Mouse (Mus musculus) lung, postnatal 4 days (tissue): Measurements from ENCODE around the gene Eif4e2.
A peak's percentile ranks its signal among the peaks of the same experiment; 100 is the strongest.

ENCODE experiments used
- DNase-seq, 2 experiments: peaks; one replicate each; pipeline ENCODE4 v3.0.0; 2021

Gene Eif4e2

DNA sequence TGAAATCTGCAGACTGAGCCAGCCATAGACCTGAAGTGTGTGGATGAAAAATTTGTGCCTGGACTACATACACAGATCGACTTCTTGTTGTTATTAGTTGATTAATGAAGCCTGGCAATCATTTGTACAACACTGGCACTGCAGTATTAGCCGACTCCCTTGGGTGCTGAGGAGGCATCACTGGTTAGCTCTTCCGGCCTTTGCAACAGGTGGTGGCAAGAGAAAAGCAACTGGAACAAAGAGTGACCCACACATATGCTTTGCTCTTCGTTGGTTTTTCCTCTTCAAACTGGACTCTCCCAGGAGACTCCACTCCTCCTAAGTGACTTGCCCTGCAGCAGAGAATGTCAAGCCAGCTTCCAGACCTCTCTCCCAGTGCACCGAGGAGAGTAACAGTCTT lies 9.9 kb upstream of the Eif4e2 start:
- DNase-seq, result no peak

GRCm38 (mm10) chr1:87204465-87204864 lies 9.2 kb upstream of the Eif4e2 start, which contains the start of gene Chrng:
Gene Chrng (plus strand): TSS chr1:87204657.
- no peak for DNase-seq

DNA sequence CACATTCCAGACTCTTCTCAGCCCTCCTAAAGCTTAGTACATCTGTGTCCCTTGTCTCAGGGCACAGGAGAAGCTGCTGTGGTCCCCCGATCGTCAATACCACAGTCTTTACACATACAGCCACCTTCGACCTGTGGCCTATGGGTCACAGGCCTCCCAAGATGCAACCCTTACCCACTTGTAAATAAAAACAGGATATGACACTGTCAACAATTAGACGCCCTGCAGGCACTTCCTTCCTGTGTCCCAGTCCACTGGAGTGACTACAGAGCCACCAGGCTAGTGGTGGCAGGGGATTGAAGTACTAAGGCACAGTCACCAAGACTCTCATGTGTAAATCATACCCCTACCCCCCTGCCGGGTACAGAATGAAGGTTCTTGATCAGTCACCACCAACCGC lies 8.7 kb upstream of the Eif4e2 start:
- no peak for DNase-seq

DNA sequence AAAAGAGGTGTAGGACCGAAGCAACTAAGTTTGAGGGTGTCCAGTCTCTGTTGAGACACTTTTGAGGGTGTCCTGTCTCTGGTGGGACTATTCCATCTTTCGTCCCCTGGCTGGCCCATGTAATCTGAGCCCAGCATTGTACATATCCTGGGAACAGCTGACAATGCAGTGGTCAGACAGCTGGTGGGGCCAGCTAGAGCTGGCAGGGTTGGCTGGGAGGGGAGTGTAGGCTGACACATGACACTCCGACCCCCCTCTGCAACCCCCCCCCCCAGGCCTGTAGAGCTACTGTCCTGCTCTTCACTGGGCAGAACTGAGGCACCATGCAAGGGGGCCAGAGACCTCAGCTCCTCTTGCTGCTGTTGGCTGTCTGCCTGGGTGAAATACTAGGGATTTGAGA lies 8.2 kb upstream of the Eif4e2 start:
- peak in 1 of 2 experiments; percentile 55 for DNase-seq

- peak in 1 of 2 experiments; percentile 27 for DNase-seq
Measured at GRCm38 (mm10) chr1:87206339-87206738, 7.4 kb upstream of the Eif4e2 start.

- DNase-seq, result no peak
Measured at GRCm38 (mm10) chr1:87211431-87211830, 2.3 kb upstream of the Eif4e2 start.

DNA sequence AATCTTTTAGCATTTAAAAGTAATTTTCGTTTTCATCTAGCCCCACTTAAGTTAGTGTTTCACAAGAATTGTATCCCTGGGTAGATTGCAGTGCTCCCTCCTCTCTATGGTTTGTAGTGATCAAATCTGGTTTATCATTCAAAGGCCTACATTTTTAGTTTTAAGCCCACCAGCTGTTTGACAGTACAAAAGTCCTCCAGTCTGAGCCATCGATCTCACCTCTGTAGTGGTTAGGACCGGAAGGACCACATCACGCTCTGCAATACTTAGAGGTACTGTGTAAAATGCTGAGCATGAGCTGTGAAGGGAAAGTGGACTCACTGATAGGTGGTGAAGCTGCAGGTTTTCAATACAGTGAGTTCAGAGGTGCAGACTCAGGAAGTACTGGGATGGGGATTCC lies 1.0 kb downstream of the Eif4e2 start:
- no peak for DNase-seq

DNA sequence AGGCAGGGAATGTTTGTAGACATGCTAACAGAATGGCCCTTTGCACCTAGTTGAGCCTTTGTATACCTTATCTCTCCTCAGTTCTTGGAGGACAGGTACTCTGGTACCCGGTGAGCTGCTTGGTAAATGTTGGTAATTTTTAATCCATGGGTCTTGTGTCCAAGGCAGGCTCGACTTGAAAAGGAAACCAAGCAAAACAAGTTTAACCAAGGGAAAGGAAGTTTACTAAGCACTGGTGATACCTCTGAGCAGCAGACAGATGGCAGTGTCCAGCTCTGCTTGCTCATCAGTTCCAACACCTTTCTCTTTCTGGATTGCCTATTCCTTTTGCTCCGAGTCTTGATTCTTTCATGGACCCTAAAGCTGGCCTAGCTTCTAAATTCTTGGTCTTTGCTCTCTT lies 4.2 kb downstream of the Eif4e2 start:
- DNase-seq, result no peak

- no peak for DNase-seq
Measured at GRCm38 (mm10) chr1:87225739-87226138, 12.0 kb downstream of the Eif4e2 start.

GRCm38 (mm10) chr1:87226409-87227159 lies 12.9 kb downstream of the Eif4e2 start:
- no peak for DNase-seq

GRCm38 (mm10) chr1:87227160-87227550 lies 13.4 kb downstream of the Eif4e2 start:
- DNase-seq, result no peak

GRCm38 (mm10) chr1:87230606-87231005 lies 16.9 kb downstream of the Eif4e2 start:
- DNase-seq, result no peak

DNA sequence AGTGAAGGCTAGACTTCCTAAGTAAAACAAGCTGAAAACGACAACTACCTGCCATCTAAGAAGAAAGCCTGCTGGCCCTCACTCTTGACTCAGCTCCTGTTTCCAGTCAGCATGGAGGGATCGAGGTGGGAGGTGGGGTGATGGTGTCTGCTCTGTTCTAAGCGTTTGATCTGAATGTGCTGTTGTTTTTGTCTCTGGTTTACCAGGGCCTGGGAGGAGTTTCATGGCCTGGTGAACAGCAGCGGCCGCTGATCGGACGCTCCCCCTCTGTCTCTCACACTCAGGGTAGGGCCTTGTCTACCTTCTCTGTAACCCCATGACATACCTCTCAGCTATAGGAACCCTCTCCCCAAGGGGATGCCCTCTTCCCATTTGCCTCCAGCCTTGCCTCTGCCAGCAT lies 18.5 kb downstream of the Eif4e2 start:
- DNase-seq, result no peak

GRCm38 (mm10) chr1:87239056-87239455 lies 25.3 kb downstream of the Eif4e2 start:
- DNase-seq, result no peak

DNA sequence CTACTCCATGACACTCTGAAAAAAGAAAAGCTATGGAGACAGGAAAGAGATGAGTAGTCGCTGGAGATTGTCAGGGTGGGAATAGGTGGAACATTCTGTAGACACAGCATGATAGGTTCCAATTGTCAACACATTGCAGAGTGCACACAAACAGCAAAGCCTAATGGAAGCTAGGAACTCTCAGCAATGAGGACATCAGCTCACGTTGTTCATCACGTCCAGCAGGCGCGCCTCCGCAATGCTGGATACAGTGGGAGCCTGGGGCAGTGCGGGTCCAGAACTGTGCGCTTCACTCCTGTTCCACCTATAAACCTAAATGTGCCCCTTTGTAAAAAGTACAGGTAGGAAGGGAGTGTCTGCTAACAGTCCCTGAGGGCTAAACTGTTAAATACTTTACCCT lies 29.3 kb downstream of the Eif4e2 start:
- no peak for DNase-seq

- DNase-seq, result no peak
Measured at GRCm38 (mm10) chr1:87245430-87245829, 31.7 kb downstream of the Eif4e2 start.

DNA sequence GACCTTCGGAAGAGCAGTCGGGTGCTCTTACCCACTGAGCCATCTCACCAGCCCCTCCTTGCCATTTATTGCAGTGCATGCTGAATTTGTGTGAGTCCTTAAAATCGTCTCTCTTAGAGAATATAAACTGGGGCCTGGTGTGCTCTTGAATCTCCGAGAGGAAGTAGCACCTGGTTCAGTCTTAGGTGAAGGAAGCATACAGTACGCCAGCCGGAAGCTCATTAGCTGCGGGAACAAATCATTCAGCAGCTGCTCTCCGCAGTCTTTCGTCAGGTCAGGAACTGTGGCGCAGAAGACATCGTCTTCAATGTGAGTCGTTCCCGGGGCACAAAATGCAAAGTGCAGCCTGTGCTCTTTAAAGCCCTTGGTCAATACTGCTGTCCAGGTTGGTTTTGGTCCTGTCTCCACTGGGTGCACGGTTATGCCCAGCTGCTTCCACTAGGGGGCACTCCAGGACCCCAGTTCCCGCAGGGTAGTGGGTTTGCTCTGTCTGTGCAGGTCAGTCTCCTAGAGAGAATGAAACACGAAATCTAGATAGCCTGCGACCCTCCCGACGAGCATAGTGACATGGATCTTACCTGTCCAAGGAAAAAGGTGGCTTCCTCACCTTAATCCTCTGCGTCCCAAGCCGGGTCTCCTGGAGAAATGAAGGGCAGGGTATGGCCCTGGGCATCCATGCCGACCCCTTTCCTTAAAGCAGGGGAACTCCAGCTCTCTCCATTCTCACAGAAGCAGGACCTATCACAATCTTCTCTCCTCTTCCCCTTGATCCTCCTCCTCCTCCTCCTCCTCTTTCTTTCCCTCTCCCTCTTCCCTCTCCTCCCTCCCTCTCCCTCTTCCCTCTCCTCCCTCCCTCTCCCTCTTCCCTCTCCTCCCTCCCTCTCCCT lies 32.5 kb downstream of the Eif4e2 start:
- peak; percentile 63 to 81 for DNase-seq

DNA sequence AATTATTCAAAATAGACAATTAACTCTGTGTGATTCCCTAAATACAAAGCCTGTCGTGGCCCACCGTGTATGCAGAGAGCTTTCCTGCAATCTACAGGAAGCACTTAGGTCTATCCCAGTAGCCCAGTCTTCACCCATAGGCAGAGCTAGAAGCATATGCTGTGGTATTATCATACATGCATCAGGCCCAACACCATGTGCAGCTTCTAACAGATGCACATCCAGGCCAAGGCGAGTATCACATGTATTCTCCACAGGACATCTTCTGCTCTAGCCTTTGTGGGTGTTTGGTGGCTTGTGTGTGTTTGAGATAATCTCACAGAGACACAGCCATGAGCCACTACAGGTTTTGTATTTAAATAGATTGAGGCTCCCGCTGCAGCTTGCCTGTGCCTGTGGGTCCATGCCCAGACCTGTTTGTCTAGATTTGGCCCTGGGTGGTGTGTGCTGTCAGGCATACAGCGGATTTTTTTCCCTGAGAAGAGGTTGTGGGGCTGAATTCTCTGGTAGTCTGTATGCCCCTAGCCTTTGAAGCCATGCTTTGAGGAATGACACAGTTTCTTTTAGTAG lies 38.4 kb downstream of the Eif4e2 start:
- no peak for DNase-seq

GRCm38 (mm10) chr1:87255173-87255572 lies 41.5 kb downstream of the Eif4e2 start:
- DNase-seq, result no peak

- no peak for DNase-seq
Measured at GRCm38 (mm10) chr1:87257691-87258090, 44.0 kb downstream of the Eif4e2 start.

DNA sequence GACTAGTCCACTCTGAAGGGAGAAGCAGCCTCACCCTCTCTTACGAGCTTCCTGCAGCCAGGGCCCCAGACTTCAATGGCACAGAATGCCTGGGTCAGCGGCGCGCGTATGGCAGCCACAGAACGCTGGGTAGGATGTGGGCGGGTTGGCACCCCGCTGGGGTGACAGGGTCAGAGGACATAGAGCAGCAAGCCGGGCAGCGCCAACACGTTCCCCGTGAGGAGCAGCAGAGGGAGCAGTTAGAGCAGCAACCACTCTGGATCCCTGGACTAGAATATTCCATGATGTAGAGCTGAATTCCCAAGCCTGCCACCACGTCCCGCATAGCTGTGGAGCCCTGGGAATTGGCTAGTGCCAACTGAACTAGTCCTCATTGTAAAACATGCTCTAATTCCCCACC lies 44.8 kb downstream of the Eif4e2 start:
- DNase-seq, result no peak

GRCm38 (mm10) chr1:87259316-87259715 lies 45.6 kb downstream of the Eif4e2 start:
- no peak for DNase-seq

DNA sequence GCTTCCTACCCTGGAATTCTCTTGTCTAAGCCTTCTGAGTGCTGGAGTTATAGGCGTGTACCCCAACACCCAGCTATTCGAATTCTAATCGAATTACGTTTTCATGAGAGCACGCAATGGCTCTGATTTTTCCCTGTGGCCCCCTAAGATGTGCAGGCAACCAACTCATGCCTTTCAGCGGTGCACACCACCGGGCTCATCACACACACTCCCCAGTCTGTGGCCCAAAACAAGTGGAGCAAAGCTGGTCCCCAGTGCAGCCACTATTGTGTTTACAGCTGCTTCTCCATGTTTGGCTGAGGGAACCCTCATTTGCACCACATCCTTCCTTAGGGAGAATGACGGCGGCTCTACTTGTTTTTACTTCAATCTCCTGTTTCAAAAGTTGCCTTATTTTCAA lies 49.5 kb downstream of the Eif4e2 start:
- DNase-seq, result no peak

- no peak for DNase-seq
Measured at GRCm38 (mm10) chr1:87263796-87264133, 50.1 kb downstream of the Eif4e2 start.
